Mouse (Mus musculus) v-Abl transformed pro-B cells (cell line): ENCODE measurements around the gene Stpg2.
"Not testable (repeated sequence)": the region's sequence is repeated elsewhere in the genome, so short reads cannot be mapped to it uniquely, and the experiment has no call there.

ENCODE experiments used
- in situ Hi-C, 2 experiments: fragments of 400-800 bp; cut with MboI; formaldehyde crosslinking; loops; one replicate each; pipeline ENCODE4 v1.15.1; 2025; ENCODE audit not compliant: unreplicated experiment in 2 of 2

Gene Stpg2

GRCm38 (mm10) chr3:139397077-139397865 is 191.8 kb downstream of the Stpg2 start:
- in situ Hi-C loops, result no loop called here

DNA sequence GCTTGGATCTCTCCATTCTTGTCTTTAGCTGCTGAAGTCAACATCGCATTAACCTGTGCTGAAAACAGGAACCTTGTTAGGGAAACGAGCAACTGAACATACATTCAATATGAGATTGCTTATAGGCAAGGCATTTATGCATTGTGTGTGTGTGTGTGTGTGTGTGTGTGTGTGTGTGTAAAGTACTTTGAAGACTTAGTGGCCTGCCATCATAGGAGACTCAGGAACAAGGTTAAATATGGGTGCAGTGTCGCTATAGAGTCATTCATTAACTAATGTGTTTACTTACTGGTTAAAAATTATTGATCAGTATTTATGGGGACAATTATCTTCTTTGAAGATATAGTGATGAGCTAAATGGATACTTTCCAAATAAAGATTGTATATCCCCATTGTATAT is 199.2 kb downstream of the Stpg2 start:
- in situ Hi-C loops, result no loop called here

GRCm38 (mm10) chr3:139419142-139419541 is 213.6 kb downstream of the Stpg2 start:
- in situ Hi-C loops, result no loop called here

- in situ Hi-C loops, result no loop called here
Observed at GRCm38 (mm10) chr3:139442170-139442569, 236.7 kb downstream of the Stpg2 start.

GRCm38 (mm10) chr3:139495939-139496338 is 290.4 kb downstream of the Stpg2 start:
- in situ Hi-C loops, result no loop called here

DNA sequence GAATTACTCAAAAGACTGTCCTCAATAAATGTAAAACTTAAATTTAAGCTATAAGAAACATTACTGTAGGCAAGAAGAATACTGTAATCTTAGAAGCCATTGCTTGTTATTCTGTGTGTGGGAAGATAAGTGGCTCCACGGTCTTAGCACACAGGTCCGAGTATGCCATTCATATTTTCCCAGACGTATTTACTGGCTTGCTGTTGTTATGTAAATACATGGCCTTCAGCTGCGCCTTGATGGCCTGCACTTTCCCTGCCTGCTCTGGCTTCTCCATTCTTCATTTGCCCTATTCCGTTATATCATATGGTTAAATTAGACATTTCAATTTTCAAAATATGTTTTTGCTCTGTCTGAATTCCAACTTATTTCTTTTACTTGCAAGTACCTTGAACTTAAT is 296.7 kb downstream of the Stpg2 start:
- in situ Hi-C loops, result no loop called here

- in situ Hi-C loops, result no loop called here
Observed at GRCm38 (mm10) chr3:139509275-139509985, 303.9 kb downstream of the Stpg2 start.

DNA sequence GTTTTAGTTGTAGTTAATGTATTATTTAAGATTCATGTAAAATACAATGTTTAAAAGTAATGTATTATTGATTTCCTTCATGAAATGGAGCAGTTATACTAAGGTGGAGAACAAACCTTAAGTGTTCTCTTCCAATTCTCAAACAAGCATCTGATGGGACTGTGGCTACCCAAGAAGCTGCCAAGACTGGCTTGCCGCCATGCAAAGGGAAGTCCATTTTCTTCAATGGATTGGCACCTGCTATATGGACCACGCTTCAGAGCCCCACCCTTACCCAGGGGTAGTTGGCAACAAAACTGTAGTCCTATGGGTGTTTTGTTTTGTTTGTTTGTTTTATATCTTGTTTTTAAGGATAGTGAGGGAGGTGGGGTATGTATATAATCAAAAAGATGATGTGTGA is 373.0 kb downstream of the Stpg2 start:
- in situ Hi-C loops, result no loop called here

DNA sequence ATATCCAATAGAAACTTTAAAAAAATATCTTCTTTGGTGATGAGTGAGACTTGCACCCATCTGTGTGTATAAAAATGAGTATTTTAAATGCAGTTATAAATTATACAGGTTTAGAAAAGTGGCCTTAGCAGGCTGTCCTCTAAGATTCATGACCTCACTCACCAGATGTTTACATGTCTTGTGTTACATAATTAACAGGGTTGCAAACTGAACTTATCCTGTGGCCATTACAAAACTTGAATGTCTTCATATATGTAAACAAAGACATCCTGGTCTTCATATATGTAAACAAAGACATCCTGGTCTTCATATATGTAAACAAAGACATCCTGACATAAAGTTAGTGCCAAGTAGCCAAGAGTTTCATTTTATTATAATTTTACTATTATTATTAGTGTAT is 375.8 kb downstream of the Stpg2 start:
- in situ Hi-C loops, result no loop called here

GRCm38 (mm10) chr3:139599508-139599907 is 394.0 kb downstream of the Stpg2 start:
- in situ Hi-C loops, result no loop called here

- in situ Hi-C loops, result not testable (repeated sequence)
Observed at GRCm38 (mm10) chr3:139608267-139608666, 402.8 kb downstream of the Stpg2 start.

DNA sequence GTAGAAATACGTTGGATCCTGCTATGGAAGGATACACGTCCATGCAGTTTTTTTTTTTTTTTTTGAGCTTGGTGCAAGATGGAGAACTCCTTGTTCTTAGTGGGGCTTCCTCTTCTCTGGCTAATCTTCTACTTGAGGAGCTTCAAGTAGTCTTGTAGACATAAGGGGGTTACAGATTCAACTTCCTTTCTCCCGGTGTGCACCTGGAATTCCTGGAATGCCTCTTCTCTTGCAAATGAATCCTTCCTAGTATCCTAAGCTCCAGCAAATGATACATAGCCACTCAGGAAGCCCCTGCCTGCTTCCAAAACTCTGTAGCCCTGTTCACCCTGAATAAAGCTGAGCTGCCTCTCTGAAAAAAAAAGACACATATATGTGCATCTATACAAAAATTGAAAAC is 409.1 kb downstream of the Stpg2 start:
- in situ Hi-C loops, result no loop called here

GRCm38 (mm10) chr3:139615791-139616190 is 410.3 kb downstream of the Stpg2 start:
- in situ Hi-C loops, result no loop called here

DNA sequence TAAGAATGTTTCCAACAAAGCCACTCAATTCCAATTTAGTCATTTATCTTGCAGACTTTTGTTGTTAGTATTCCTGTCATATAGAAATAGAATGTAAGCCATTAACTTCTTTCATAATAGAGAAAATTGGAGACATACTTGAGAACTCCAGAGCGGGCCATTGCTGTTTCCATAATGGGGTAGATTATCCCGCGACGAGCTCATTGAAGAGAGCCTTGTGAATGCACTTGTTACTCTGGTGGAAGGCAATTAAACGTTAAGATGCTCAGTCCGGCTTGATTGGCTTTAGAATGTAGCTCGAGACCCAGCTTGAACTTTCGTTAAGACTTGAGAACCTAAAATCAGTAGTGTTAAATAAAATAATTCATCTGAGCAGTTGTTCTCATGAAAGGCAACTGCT is 432.4 kb downstream of the Stpg2 start:
- in situ Hi-C loops, result no loop called here

DNA sequence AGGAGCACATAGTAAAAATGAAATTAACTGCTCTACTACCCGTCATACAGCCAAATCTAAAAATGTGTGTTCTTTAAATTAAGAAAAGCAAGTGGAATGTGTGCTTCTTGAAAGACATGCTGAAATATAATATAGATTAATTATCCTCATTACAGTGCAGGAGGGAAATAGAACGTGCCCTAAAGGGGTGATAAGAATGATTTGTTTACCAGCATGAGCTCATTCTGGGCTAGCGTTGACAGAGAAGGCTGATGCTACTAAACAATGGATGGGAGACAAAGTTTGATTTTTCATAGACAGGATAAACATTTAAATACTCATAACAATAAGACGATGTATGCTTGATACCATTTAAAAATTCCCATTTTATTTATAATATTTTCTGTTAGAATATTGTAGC is 446.0 kb downstream of the Stpg2 start:
- in situ Hi-C loops, result no loop called here

- in situ Hi-C loops, result no loop called here
Observed at GRCm38 (mm10) chr3:139659416-139659815, 453.9 kb downstream of the Stpg2 start.

DNA sequence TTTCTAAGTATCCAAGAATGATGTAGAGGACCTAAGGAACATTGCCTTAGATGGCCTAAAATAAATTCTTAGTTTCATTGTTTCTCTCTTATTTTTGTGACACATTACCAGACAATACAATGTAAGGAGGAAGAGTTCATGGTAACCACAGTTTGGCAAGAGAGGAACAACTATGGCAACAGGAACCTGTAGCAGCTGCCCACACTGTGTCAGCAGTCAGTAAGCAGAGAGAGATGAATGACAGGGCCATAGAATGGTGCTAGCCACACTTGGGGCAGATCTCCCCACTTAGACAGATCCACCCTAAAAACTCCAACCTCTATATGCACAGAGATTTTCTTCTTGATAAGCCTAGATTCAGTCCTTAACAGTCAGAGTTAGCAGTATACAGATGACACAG is 456.7 kb downstream of the Stpg2 start:
- in situ Hi-C loops, result no loop called here

DNA sequence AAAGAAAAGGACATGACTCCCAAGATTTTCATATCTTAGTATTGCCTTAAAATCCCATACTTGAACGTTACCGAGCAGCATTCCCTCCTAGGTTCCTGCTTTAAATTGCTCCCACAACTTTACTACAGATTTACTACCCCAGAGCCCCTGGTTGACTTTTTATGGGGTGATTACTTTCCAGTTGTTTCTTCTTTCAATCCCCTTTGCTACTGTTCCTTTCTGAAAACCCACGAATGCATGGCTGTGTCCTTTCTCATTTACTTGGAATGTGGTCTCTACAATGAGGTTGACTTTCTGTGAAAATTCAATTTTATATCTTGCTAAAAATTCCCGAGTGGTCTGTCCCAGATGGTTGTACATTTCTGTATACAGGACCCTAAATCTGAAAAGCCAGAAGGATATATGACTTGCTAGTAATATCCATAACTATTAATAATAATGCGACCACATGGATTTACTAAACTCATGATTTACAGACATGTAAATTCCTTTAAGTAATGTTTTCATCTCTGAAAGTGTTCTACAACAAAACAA is 458.3 kb downstream of the Stpg2 start:
- in situ Hi-C loops, result no loop called here

- in situ Hi-C loops, result no loop called here
Observed at GRCm38 (mm10) chr3:139665047-139665446, 459.6 kb downstream of the Stpg2 start.

DNA sequence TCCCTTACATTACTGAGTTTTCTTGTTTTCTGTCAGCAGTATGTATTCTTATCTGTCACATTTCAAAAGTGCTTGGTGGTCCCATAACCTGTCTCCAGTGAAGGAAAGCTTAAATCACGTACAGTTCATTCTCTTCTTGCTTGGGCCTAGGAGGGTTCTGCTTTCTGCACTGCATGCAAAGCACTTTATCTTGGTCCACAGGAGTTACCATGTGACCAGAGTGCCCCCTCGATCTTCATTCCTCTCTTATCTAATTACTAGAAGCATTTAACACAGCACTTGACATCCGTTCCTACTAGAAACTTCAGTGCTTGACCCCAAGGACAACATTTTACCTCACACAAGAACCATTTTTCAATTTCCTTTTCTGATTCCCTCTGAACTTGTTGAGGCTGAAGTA is 470.7 kb downstream of the Stpg2 start:
- in situ Hi-C loops, result no loop called here

- in situ Hi-C loops, result no loop called here
Observed at GRCm38 (mm10) chr3:139676723-139677122, 471.2 kb downstream of the Stpg2 start.

DNA sequence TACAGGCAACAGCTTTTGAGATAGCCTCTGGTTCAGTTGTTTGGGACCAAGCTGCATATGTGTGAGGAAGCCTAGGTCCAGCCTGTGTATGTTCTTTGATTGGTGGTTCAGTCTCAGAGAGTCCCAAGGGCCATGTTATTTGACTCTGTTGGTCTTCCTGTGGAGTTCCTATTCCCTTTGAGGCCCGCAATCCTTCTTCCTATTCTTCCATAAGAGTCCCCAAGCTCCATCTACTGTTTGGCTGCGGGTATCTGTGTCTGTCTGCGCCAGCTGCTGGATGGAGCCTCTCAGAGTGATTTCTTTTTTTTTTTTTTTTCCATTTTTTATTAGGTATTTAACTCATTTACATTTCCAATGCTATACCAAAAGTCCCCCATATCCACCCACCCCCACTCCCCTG is 498.7 kb downstream of the Stpg2 start:
- in situ Hi-C loops, result not testable (repeated sequence)
